Mouse (Mus musculus) mouse trophoblast stem cell (cell line): Measurements from ENCODE around the gene Rpp21.

ENCODE experiments used
- in situ Hi-C, 2 experiments: fragments of 300-500 bp; cut with MseI, MboI; formaldehyde crosslinking; loops; 2 replicates in 1 of 2; 3 replicates in 1 of 2; pipeline ENCODE4 v1.15.1; 2025

Rpp21 gene

DNA sequence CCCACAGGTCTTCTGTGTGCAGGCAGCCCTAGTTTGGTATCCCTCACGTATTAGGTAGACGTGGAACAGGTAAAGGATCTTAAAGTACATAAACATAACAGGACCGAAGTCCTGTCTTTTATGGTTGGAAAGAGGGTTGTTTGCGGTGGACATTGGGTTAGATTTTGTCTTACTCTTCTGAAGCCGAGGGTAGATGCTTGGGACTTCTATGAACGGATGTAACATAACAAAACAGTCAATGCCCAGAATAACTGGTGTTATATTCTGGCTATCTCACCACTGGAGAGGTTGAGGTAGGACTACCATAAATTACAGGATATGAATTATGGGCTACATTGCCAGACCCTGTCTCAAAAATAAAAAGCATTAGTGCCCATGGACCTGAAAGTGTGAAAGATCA lies at the start of gene Rpp21:
Gene Rpp21, minus strand, starts transcription at position 101 of the 400 bp plus-strand sequence.
- in situ Hi-C loops: no loop called here

DNA sequence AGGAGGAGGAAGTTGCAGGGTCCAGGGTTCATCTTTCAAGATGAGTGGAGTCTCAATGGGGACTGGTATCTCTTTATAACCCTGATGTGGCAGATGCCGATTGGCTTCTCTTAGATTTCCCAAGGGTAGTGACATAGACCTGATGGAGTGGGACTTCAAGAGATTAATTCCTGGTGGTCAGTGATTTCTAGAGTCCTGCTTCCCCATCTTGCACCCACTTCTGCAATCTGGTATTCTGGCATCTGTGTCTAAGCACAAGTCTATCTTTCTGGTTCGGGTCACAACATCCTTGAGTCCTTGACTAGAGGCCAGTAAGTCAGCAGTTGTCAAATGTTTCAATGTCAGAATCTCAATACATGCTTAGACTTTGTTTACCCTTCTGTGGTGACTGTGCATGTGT lies 28.5 kb upstream of the Rpp21 start, which contains the start of gene H2-M10.2:
Gene H2-M10.2, minus strand, starts transcription at position 101 of the 400 bp plus-strand sequence.
- in situ Hi-C loops: no loop called here

DNA sequence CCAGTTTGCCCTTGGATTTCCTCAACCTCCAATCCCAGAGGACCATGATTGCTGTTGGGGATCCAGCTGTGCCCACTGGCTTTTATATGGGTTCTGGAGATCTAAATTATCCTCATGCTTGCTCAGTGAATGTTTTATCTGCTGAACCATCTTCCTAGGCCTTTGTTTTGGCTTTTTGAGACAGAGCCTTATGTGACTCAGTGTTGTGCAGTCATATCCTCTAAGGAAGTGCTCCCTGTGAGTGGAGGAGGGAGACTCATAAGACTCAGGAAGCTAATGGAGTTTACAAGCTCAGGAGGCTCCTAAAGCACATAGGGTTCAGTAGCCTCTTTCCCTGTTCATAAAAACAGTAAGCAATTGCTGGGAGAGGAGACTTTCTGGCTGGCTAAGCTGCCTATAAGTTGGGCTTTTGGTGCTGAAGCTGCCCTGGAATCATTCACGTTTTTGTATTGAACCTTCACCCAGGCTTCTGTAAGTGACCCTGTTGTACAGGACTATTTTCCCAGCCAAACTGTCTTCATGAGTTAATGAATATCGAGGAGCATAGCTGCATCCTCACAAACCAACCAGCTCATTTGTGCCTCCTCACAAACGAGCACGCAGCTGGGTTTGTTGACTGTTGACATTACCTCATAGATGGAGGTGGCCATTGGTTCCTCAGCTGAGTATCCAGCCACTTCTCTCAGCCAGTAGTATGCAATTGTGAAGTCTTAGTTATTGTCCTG lies 23.8 kb upstream of the Rpp21 start:
- in situ Hi-C loops: no loop called here

DNA sequence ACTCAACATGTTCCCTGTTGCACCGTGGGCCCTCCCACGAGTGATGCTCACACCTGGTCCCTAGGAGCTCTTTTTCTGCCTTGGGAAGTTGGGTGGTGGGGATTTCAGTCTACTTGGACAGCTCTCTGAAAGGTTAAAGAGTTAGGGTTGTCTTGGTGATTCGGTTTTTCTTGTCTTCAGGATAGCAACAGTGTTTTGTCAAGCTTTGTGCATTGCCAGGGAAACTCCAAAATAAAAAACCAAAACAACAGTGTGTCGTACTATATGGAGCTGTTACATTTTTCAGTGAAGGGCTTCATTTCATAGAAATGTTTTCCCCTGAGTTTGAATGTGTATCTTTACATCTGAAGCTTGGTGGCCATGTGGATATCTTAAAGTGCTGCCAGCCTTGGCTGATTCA lies 16.9 kb upstream of the Rpp21 start:
- in situ Hi-C loops: no loop called here

DNA sequence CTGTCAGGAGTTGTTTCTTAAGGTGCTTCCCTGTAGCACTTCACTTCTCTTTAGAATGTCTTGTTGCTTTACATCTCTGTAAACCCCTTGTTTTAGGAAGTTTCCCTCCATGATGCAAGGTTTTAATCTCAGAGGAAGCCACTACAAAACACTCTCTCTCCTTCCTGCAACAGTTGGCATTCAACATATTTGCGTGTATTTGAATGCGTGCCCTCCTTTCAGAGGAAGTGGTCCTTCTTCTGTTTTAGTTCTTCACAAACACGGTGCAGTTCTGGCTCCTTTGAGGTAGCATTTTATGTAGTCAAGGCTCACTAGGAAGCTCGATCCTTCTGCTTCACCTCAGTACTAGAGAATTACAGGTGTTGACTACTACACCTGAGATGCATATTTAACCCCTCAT lies 15.9 kb upstream of the Rpp21 start:
- in situ Hi-C loops: no loop called here

DNA sequence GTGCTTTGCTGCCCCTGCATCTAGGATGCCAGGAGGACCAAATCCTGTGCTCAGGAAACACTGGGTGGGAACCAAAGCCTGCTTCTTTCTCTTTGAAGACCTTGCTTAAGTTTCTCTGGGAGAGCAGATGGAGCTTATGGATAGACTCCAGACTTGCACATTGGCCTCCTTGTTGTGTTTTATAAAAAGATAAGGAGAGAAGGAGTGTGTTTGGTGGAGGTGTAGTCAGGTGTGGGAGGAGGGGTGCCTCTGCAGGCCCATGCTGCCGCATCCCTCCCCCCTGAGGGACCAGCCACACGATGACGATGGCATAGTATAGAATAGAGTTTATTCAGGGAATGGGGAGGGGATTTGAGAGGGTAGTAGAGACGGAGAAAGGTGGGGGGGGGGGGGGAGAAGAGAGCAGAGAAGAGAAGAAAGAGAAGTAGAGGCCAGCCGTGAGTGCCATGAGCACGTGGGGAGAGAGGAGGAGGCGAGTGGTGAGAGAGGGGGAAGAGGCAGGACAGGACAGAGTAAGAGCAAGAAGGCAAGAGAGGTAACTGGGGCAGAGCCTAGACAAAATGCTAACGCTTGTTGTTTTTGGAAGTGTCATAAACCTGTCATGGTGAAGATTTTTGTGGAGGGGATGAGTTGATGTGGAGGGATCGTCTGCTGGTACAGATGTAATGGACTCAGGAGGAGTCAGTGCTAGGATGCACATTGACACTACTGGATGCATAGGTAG lies 14.9 kb upstream of the Rpp21 start:
- in situ Hi-C loops: no loop called here

DNA sequence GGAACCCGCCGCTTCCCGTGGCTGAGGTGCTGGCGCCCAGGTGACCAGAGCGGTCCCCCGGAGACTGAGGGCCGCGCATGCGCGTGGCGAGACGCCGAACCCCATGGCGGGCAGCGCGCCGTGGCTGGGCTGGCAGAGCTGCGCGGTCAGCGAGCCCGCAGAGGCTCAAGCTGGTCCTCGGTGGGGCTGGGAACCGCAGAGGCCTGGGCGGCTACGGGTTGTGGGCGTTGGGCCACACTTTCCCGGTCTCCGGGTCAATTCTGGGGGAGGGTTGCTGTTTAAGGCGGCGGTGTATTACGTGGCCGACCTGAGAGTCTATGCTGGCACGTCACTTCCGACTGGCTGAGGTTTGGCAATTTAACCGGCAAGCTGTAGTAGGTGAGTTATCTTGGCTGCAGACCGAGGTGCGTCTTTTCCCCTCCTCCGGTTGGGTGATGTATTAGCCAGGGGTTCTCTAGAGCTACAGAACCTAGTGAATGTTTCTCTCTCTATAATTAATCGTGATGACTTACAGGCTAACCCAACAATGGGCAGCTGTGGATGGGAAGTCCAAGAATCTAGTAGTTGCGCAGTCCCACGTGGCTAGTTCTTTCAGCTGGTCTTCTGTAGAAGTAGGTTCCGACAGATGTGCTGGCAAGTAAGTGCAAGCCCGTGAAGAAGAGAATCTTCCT lies 13.9 kb upstream of the Rpp21 start, which contains the start of gene Trim39:
Gene Trim39, minus strand, starts transcription at position 662 of the 671 bp plus-strand sequence.
- in situ Hi-C loops: no loop called here

DNA sequence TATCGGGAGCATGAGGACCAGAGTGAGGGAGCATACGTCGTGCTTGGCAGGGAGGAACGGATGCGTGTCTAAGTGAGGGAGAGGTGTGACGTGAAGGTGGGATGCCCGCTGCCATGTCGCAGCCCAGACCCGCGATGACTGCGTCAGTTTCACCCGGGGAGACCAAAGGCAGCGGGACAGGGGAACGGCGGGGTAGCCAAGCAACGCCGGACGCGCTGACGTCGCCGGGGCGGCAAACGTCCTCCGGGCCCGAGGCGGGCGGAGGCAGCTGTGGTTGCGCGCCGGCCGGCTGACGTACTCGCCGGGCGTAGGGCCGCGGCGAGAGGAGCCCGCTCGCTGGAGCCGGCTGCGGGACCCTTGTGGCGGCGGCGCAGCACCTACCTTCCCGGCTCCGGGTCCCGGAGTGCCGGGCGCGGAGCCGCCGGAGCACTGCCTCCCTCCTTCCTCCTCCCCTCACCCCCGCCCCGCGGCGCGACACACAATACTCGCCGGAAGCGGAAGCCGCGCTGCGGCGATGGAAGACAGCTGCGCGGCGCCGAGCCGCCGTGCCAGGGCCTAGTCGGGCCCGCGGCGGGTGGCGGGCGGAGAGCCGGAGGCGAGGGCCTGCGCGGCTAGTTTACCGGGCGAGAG lies 13.2 kb upstream of the Rpp21 start:
- in situ Hi-C loops: no loop called here

DNA sequence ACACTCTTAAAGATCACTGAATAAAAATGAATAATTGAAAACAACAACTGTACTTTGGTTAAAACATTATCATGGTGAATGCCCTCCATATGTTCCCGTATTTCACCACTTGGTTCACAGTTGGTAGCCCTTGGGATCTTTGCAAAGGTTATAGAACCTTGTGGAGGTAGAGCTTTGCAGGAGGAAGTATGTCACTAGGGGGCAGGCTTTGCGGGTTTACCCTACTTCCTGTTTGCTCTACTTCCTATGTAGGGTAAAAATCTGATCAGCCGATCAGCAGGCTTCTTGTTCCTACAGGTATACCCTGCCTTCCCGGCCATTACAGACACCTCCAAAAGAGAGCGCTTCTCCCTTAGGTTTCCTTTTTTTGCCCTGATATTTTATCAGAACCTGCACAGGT lies 8.0 kb upstream of the Rpp21 start:
- in situ Hi-C loops: no loop called here

DNA sequence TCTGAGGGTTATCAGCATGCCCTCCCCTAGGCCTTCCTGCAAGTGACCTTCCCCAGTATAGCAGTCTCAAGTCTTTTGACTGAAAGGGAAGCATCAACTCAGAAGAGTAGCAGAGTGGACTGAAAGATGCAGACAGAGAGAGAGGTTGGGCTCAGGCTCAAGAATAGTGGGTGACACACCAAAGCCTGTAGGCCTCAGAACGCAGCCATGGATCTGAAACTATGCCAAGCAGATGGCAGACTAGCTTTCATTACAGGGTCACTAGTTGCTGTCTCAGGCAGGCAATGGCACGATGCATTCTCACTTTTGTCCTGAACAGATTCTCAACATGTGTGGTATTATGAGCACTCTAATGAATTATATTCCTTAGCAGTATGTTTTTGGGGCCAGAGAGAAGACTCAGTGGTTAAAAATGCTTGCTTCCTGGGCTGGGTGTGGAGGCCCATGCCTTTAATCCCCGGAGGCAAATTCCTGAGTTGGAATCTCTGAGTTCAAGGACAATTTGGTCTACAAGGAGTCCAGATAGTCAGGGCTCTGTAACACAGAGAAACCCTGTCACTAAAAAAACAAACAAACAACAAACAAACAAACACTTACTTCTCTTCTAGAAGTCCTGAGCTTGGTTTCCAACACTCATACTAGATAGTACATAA lies 6.5 kb upstream of the Rpp21 start:
- in situ Hi-C loops: no loop called here

DNA sequence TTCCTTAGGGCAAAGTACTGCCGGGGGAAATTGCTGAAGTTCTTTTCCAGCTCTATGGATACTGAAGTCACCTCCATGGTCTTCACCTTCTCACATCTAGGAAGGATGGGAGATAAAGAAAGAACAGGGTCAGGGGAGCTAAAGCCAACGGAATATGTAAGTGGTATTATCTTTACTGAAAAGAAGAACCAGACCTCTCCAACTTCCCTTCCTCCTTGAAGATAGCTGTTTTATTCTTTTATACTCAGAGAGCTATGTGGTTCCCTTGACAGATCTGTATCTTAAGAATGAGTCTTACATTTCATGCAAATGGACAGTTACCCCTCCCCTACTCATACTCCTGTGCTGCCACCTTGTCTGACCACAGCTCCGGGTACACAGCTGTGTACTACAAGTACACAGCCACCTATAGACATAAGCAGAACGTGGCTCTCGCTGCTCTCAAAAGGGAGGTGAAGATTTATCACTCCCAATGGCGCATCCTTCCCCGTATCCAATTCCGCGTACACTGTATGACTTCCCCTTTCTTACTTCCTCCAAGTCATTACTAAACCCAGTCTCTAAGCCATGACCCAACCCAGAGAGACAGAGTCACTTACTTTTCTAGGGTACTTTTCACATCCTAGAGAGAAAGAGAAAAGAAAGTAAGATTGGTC lies 3.8 kb upstream of the Rpp21 start:
- in situ Hi-C loops: no loop called here

DNA sequence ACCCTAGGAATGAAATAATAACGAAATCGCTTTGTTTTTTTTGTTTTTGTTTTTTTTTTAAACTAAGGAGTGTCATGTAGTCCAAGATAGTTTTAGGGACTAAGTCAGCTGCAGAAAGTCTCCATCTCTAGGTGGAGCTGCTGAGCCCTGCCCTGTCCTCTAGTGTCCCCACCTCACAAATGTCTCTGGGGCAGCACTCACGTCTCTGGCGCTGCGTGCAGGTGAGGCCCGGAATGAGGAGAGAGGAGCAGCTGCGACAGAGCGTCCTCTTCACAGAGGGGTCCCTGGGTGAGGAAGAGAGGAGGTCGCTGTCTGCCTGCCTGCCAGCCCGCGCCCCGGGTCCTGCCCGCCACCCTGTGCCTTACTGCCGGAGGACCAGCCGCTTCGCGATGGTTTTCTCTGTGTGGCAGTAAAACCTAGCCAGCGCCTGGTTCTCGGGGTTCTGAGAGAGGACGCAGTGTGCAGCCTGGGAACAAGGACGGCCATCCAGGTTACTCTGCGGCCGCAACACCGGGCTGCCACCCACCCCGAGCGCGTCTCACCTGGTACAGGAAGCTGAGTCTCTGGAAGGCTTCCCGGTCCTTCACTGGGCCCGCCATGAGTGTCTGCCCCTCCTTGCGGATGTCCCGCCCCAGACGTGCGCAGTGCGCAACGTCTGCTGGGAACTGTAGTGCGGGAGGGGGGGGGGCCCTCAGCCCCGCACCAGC lies 475 bp downstream of the Rpp21 start:
- in situ Hi-C loops: no loop called here

DNA sequence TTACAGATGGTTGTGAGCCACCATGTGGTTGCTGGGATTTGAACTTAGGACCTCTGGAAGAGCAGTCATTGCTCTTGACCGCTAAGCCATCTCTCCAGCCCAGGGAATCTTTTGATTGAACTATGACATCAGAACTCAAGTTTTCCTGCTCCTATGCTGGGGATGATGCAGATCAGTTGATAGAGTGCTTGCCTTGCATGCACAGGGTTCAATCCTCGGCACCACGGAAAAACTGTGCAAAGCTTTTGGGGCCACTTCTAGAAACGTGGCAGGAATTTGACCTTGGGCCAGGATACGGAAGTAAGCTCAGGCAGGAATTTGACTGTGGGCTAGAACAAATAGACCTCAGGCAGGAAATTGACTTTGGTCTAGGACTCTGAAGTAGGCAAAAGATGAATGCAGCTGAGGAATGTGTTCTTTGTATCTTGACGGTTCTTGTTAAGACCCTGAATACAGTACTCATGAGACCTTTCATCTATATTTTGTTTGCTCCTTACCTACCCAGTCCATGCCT lies 4.7 kb downstream of the Rpp21 start:
- in situ Hi-C loops: no loop called here

DNA sequence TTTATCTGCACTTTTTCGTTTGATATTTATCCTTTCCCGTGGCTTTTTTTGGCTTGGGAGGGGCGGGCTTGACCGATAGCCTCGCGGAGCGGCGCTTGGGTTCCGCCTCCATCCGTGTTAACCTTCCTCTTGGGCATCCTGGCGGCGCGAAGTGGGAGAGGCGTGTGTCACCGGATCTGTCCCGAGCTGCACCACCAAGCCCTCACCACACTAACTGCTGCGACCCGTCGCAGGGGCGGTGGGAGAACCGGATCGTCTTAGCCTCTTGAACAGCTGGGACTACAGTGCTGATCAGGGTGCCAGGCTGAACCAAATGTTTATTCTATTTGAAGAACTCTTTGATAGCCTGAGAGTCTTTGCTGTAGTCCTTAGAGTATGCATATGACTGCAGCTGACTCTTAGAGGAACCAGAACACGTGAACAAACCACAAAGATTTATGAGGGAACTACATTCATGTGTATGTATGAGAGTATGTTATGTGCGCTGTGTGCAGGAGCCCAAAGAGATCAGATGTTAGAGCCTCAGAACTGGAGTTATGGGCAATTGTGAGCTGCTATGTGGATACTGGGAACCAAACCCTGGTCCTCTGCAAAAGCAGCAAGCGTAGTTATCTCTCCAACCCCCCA lies 5.5 kb downstream of the Rpp21 start:
- in situ Hi-C loops: no loop called here

DNA sequence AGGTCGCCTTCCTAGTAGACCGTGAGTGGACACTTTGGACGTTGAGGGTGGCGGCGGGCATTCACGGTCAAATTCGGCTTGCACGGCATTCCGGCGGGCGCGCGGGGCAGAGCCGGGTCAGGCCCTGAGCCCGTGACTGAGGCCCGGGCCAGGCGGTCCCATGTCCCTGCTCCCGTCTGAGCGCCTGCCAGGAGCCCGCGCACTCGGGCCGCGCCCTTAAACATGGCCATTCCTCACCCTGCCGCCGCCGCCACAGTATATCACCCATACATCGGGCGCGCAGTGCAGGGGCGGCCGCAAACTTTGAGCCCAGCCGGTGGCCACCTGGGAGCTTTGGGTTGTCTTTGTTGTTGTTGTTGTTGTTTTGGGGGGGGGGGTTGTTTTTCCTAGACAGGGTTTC lies 9.0 kb downstream of the Rpp21 start:
- in situ Hi-C loops: no loop called here

DNA sequence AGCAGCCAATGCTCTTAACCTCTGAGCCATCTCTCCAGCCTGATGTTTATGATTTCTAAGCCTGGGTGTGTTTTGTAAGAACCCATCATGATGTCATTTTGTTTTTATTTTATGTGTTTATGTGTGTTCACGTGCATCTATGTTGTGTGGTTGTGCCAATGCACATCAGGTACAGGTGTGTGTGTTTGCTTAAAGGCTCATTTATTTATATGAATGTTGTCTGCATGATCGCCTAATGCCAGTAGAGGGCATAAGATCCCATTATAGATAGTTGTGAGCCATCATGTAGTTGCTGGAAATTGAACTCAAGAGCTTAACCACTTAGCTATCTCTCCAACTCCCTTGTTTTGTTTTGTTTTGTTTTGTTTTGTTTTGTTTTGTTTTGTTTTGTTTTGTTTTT lies 12.1 kb downstream of the Rpp21 start:
- in situ Hi-C loops: no loop called here

DNA sequence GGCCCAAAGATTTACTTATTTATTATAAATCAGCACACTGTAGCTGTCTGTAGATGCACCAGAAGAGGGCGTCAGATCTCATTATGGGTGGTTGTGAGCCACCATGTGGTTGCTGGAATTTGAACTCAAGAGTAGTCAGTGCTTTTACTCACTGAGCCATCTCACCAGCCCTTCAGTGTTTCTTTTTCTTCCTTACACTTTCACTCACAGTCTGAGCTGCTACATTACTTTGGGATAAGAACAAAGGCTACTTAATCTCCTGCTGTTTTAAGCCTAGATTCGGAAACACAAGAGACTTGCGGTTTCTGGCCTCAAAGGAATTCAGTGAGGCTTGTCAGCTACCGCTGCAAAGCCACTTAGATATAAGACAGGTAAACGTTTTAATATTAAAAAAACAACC lies 13.8 kb downstream of the Rpp21 start:
- in situ Hi-C loops: no loop called here

DNA sequence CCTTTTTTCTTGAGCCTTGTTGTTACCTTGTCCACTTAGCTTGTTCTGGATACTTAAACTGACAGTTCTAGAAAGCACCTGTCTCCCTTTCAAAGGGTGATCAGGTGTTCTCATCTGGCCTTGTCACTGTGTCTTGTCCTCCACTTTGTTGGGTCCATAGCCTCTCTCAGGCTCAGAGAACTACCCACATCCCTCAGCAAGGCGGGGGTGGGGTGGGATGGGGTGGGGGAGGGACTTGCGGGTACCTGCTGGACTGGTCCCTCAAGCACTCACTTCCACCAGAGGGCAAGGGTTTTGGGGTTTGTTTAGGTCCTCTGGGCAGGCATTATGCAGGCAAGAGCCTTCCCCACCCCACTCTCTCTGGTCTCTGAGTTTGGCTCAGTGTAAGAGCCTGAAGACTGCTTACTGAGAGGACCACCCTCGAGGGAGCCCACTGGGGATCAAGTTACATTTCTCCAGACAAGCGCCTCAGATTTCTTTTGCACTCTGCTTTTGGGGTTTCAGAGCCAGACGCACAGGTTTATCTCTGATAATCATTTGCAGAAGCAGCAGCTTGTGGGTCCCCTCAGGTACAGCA lies 17.1 kb downstream of the Rpp21 start:
- in situ Hi-C loops: no loop called here

DNA sequence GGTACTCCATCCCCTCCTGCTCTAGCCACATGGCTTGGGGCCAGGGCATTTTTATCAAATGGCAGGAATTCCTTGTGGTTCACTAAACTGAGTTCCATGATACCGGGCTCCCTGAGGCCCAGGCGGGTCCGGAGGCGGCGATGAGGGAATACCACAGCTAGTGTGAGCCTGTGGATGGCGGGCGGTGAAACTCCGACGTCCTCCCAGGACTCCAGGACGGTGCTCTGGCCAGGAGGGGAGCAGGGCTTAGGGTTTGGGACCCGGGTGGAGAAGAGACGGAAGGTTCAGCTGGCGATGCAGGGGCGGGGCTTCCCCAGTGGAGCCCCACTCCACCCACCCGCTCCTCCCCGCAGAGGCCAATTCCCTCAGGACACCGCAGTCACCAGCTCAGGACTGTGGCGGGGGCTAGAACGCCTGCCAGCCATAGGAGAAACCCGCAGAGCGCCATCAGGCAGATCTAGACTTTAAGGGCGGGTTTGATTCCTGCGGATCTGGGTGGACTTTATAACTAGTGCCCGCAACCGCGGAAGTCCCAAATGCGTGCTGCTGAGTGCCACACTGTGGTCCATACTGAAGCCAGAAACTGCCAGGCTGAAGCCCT lies 20.4 kb downstream of the Rpp21 start:
- in situ Hi-C loops: no loop called here
